Mouse (Mus musculus): ENCODE results near the gene 2610318N02Rik. TPM values are rescaled to one million over a fixed set of nuclear protein-coding genes. Genes with fewer than 3 reads are reported as not detected.
A peak's percentile ranks its signal among the peaks of the same experiment; 100 is the strongest.
"Not testable (repeated sequence)": the region's sequence is repeated elsewhere in the genome, so short reads cannot be mapped to it uniquely, and the experiment has no call there.

Gene 2610318N02Rik
- 153 and 184 TPM in 2 replicates for polyA plus RNA-seq (2016; fragmentation: Nextera tagmentation; extraction: Ambion mirVana)

DNA sequence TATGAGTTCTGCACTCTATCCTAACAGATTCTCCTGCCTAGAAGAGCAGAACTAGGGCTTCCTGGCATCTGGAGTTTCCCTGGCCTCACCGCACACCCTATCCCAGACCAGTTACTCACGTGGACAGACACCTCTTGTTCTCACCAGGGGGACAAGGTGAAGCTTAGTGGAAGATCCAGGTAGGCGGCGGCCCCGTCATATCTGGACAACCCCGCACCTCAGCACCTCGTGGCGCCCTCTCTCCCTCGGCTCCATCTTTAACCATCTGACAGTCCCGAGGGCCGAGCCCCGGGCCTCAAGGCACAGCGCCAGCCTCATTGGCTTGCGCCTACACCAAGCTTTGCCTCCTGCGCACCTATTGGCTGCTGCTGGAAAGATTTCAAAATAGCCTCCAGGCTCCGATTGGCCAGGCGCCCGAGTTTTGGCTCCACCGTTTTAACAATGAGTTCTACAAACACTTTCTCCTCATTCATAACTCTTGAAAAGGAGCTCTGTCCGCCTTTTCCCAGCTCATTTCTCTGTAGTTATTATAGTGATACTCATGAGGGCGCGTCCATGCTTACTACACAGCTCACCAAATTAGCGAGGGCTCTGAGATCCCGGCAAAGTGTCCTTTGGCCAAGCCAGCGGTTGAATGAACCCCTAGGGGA lies at the start of gene 2610318N02Rik:
TSS of gene 2610318N02Rik (minus strand) at position 297 of the 650 bp plus-strand sequence.
- WGBS, result under 1% methylated on average over 25 of the region's 25 CpGs
- peak within 1 kb of the TSS; percentile 93 for H3K27ac ChIP-seq (replicated peaks)

DNA sequence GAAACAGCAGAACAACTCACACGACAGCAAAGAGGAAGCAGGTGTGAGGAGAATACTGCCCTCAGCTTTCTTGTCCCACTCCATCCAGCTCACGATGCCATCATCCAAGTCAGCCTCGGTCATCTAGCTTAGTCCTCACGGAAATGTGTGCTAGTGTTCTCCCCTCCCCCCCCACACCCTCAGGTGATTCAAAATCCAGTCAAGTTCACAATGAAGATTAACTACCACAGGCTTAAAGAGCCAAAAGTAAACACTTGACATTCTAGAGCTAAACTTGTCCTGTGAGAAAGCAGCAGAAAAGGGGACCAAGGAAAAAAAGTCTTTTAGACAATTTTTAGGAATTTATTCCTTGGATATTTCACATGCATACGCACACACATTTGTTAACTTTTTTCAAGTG lies 43.1 kb upstream of the 2610318N02Rik start:
- Histone ChIP-seq H3K9me3 (replicated peaks) (no peaks in the 10 kb centered on the region), H3K4me3 (no peak overlapping the region), H3K27ac (replicated peaks) (no peak overlapping the region), H3K4me1 (no peaks in the 10 kb centered on the region), H3K27me3 (ENCODE audit: low read depth, poor library complexity, severe bottlenecking) (no peaks in the 10 kb centered on the region), H3K36me3 (peaks cover 93% of the 10 kb centered on the region)
- 87% methylated on average over 5 of the region's 5 CpGs for WGBS
- no peak for DNase-seq (ENCODE audit: low spot score)

More for the DNA sequence above, at the start of gene 2610318N02Rik:
- Histone ChIP-seq H3K36me3 (peaks cover 41% of the 10 kb centered on the region), H3K4me1 (peaks cover 43% of the 10 kb centered on the region), H3K4me3 (peak within 1 kb of the TSS; percentile 72), H3K27me3 (ENCODE audit: low read depth, poor library complexity, severe bottlenecking) (no peaks in the 10 kb centered on the region), H3K9me3 (replicated peaks) (no peaks in the 10 kb centered on the region)
- peak; percentile 90 for DNase-seq (ENCODE audit: low spot score)

DNA sequence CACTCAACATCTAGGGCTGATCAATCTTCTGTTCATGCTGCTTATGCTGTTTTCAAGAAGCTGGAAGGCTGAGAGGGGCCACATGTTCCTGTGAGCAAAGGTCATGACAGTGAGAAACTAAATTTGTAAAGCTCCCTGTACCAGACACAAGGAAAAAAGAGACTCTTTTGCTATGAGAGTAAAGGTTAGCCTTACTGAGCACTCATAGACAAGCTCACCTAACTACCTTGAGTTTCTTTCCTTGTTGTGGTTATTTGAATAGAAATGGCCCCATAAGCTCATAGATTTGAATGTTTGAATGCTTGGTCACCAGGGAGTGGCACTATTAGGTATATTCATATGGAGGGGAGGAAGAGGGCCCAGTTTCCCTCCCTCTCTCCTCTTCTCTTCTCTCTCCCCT lies 42.2 kb upstream of the 2610318N02Rik start:
- Histone ChIP-seq H3K27me3 (ENCODE audit: low read depth, poor library complexity, severe bottlenecking) (no peaks in the 10 kb centered on the region), H3K9me3 (replicated peaks) (no peaks in the 10 kb centered on the region), H3K27ac (replicated peaks) (no peak overlapping the region), H3K4me3 (no peak overlapping the region), H3K36me3 (peaks cover 92% of the 10 kb centered on the region), H3K4me1 (no peaks in the 10 kb centered on the region)
- no peak for DNase-seq (ENCODE audit: low spot score)

DNA sequence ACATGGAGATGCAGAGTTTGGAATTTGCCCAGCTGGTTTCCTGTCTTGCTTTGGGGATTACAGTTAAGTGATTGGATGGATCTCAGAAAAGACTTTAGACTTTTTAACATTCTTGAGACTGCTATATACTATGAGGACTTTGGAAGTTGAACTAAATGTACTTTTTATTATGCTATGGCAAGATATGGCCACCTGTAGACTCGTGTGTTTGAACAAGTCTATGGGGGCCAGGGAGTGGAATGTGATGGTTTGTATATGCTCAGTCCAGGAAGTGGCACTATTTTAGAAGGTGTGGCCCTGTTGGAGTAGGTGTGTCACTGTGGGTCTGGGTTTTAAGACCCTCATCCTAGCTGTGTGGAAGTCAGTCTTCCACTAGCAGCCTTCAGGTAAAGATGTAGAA lies 40.5 kb upstream of the 2610318N02Rik start:
- 89% methylated on average over 1 of the region's 1 CpGs for WGBS
- H3K27me3 ChIP-seq (ENCODE audit: low read depth, poor library complexity, severe bottlenecking); H3K4me1 ChIP-seq; H3K27ac ChIP-seq (replicated peaks); H3K9me3 ChIP-seq (replicated peaks); DNase-seq (ENCODE audit: low spot score); H3K4me3 ChIP-seq: not testable (repeated sequence)
- H3K36me3 ChIP-seq, result peaks cover 88% of the 10 kb centered on the region

DNA sequence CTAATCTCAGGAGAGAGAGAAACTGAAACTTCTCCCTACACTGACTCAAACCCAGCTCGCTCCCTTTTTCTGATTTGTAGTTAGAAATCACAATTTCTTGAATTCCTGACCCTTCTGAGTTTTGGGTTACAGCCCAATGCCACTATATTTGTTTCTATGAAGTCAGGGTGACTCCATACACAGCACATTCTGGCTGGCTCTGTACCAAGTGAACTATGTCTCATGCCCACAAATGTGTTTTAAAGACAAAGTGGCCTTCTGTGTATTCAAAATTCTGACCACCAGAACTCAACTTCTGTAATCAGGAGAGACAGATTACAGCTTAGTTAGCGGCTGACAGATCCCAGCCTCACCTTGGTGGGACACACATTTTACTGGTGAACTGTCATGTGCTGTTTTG lies 29.4 kb upstream of the 2610318N02Rik start:
- WGBS, result 97% methylated on average over 2 of the region's 2 CpGs
- H3K27ac ChIP-seq (replicated peaks), result no peak overlapping the region
- H3K9me3 ChIP-seq (replicated peaks), result no peaks in the 10 kb centered on the region
- no peaks in the 10 kb centered on the region for H3K27me3 ChIP-seq (ENCODE audit: low read depth, poor library complexity, severe bottlenecking)
- H3K4me1 ChIP-seq, result no peaks in the 10 kb centered on the region
- no peak for DNase-seq (ENCODE audit: low spot score)
- H3K4me3 ChIP-seq, result no peak overlapping the region
- H3K36me3 ChIP-seq, result peaks cover 81% of the 10 kb centered on the region

DNA sequence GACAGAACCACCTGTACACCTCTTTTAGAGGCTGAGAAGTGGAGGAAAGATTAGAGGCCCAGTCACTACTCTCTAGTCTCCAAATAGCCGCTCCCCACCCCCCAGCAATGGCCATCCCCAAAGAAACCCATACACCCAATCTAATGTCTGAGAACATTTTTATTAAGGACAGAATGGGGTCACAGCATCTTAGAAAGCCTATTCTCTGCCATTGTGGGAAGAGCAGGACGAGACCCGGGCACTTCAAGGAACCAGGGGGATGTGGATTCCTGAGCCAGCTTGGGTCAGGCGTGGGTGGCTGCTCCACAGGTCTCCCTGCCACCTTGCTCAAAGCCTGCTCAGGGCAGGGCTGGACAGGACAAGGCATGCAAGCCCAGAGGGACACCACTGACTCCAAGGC lies 26.9 kb upstream of the 2610318N02Rik start:
- 90% methylated on average over 4 of the region's 4 CpGs for WGBS
- Histone ChIP-seq H3K36me3 (peaks cover 56% of the 10 kb centered on the region), H3K4me1 (peaks cover 16% of the 10 kb centered on the region), H3K27me3 (ENCODE audit: low read depth, poor library complexity, severe bottlenecking) (peaks cover 22% of the 10 kb centered on the region), H3K27ac (replicated peaks) (no peak overlapping the region), H3K4me3 (no peak overlapping the region), H3K9me3 (replicated peaks) (no peaks in the 10 kb centered on the region)
- DNase-seq (ENCODE audit: low spot score), result no peak

DNA sequence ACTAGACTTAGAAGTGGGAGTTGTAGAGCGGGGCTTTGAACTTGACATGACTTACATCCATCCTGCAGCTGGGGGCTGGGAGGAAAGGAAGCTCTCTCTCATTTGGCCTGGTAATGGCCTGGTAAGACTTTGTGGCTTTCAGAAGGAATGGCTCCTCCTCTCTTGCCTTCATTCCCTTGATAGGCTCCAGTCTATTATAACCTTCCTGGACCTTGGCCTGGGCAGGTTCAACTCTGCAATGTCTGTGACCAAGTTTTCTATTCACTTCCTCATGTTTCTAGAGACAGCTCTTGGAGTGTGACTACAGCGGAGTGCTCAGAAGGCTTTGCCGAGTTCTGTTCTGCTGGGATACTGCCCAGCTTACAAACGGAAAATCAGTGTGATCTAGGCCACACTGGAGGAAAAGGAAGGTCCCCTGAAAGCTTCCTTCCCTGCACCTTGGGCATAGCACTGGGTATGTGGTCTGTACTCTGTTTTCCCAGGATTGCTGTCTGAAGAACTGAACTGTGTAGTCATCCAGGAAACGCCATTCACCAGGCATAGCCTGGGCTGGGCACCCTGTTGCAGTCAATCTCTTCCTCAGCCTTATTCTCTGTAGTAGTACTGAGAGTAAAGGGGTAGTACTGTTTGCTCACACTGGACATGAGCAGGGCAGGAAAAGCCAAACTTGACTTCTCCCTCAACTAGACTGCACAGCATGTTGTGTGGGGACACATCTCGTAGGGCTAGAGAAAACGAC lies 25.7 kb upstream of the 2610318N02Rik start:
- Histone ChIP-seq H3K4me3 (no peak overlapping the region), H3K27me3 (ENCODE audit: low read depth, poor library complexity, severe bottlenecking) (peaks cover 24% of the 10 kb centered on the region), H3K9me3 (replicated peaks) (no peaks in the 10 kb centered on the region), H3K4me1 (peaks cover 19% of the 10 kb centered on the region), H3K36me3 (peaks cover 44% of the 10 kb centered on the region), H3K27ac (replicated peaks) (no peak overlapping the region)
- no peak for DNase-seq (ENCODE audit: low spot score)
- 89% methylated on average over 7 of the region's 7 CpGs for WGBS

DNA sequence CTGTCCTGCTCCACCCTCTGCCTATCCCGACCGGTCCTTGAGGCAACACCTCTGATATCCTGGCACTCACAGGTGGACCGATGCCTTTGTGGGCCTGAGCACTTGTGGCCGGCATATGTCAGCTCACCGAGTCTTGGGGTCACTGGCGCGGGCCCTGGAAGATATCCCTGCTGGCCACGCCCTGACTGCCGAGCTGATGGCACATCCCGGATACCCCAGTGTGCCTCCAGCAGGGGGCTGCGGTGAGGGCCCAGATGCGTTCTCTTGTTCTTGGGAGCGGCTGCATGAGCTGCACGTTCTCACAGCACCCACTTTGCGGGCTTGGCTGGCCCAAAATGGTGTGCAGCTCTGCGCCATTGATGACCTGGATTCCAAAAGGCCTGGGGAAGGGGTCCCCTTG lies 23.1 kb upstream of the 2610318N02Rik start:
- H3K27ac ChIP-seq (replicated peaks), result no peak overlapping the region
- WGBS, result 5% methylated on average over 16 of the region's 16 CpGs
- H3K36me3 ChIP-seq, result peaks cover 21% of the 10 kb centered on the region
- DNase-seq (ENCODE audit: low spot score), result peak; percentile 58
- H3K27me3 ChIP-seq (ENCODE audit: low read depth, poor library complexity, severe bottlenecking), result peaks cover 24% of the 10 kb centered on the region
- no peaks in the 10 kb centered on the region for H3K9me3 ChIP-seq (replicated peaks)
- peak overlapping the region; percentile 69 for H3K4me3 ChIP-seq
- H3K4me1 ChIP-seq, result peaks cover 27% of the 10 kb centered on the region

DNA sequence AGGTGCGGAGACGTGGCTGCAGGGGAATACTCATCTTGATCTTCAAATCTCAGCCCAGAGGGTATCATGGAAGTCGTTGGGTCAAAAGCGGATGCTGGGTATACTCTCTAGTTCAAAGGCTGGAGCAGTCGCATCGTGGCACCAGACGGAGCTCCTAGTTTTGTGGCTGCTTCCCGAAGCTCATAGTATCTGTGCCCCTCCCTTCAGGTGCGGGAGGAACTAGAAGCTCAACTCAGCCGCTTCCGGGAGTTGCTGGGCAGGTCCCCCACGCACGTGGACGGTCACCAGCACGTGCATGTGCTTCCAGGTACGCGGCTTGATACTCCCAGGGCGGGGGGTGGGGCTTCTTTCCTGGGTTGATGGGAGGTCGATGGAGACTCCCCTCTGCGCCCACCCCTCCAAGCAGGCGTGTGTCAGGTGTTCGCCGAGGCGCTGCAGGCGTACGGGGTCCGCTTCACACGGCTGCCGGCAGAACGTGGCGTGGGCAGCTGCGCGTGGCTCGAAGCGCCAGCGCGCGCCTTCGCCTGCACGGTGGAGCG lies 22.5 kb upstream of the 2610318N02Rik start:
- peak overlapping the region; percentile 69 for H3K4me3 ChIP-seq
- H3K4me1 ChIP-seq, result peaks cover 27% of the 10 kb centered on the region
- H3K9me3 ChIP-seq (replicated peaks), result no peaks in the 10 kb centered on the region
- H3K27ac ChIP-seq (replicated peaks), result peak overlapping the region; percentile 72; the same call in 1 of the 2 replicates
- H3K27me3 ChIP-seq (ENCODE audit: low read depth, poor library complexity, severe bottlenecking), result peaks cover 24% of the 10 kb centered on the region
- peaks cover 14% of the 10 kb centered on the region for H3K36me3 ChIP-seq
- DNase-seq (ENCODE audit: low spot score), result peak; percentile 33
- under 1% methylated on average over 41 of the region's 41 CpGs for WGBS

DNA sequence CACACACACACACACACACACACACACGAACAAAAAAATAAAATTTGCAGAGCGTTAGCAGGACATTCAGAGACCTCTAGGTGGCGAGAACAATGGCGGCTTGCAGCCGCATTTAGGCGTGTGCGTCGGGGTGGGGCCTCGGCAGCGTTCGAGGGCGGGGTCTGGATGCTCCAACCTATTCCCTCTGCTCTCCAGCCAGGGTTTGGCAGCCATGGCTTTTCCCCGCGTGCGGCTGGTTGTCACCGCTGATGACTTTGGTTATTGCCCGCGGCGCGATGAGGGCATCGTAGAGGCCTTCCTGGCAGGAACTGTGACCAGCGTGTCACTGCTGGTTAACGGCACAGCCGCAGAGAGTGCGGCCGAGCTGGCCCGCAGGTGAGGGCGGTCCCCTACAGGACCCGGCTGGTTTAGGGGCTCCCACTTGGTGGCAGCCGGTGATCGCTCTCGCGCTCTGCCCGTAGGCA lies 21.8 kb upstream of the 2610318N02Rik start, which contains the start of gene Ccdc116:
TSS of gene Ccdc116 (minus strand) at position 458 of the 464 bp plus-strand sequence.
- Histone ChIP-seq H3K27ac (replicated peaks) (peak within 1 kb of the TSS; percentile 72), H3K27me3 (ENCODE audit: low read depth, poor library complexity, severe bottlenecking) (peaks cover 24% of the 10 kb centered on the region), H3K4me3 (peak within 1 kb of the TSS; percentile 69), H3K9me3 (replicated peaks) (no peaks in the 10 kb centered on the region), H3K4me1 (peaks cover 27% of the 10 kb centered on the region), H3K36me3 (peaks cover 8% of the 10 kb centered on the region)
- under 1% methylated on average over 34 of the region's 34 CpGs for WGBS
- DNase-seq (ENCODE audit: low spot score), result peak; percentile 86

DNA sequence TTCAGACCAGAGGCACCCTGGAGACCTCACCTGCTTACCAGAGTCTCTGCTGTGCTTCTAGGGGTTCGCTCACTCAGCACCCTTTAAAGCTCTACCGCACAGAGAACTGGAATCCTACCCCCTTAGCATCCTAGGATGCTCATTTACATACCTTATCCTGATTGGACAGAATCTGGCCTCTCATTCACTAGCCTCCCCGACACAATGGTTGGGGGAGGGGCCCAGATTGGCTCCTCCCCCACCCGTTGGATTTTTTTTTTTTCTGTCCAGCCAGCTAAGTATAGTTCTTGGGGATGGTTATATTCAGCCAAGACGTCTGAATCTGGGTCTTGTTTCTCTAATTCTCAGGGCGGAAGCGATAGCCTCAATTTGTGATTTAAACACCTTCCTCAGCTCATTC lies 19.4 kb upstream of the 2610318N02Rik start, which contains the start of gene Ydjc:
TSS of gene Ydjc (plus strand) at position 283 of the 400 bp plus-strand sequence.
- no peak within 1 kb of the TSS for H3K27ac ChIP-seq (replicated peaks)
- peaks cover 27% of the 10 kb centered on the region for H3K4me1 ChIP-seq
- WGBS, result 10% methylated on average over 7 of the region's 7 CpGs
- no peaks in the 10 kb centered on the region for H3K36me3 ChIP-seq
- peak; percentile 27 for DNase-seq (ENCODE audit: low spot score)
- H3K27me3 ChIP-seq (ENCODE audit: low read depth, poor library complexity, severe bottlenecking), result peaks cover 24% of the 10 kb centered on the region
- no peaks in the 10 kb centered on the region for H3K9me3 ChIP-seq (replicated peaks)
- no peak within 1 kb of the TSS for H3K4me3 ChIP-seq

DNA sequence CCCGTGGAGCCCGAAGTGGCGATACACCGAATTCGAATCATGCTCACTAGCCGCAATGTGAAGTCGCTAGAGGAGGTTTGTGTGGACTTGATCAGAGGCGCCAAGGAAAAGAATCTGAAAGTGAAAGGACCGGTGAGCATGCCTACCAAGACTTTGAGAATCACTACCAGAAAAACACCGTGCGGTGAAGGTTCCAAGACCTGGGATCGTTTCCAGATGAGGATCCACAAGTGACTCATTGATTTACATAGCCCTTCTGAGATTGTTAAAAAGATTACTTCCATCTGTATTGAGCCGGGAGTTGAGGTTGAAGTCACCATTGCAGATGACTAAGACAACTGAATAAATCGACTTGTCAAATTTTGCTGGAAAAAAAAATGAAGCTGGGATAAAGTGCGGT lies 12.4 kb upstream of the 2610318N02Rik start:
- peaks cover 9% of the 10 kb centered on the region for H3K4me1 ChIP-seq
- no peak overlapping the region for H3K27ac ChIP-seq (replicated peaks)
- 90% methylated on average over 15 of the region's 15 CpGs for WGBS
- no peak for DNase-seq (ENCODE audit: low spot score)
- H3K36me3 ChIP-seq, result no peaks in the 10 kb centered on the region
- H3K27me3 ChIP-seq (ENCODE audit: low read depth, poor library complexity, severe bottlenecking), result no peaks in the 10 kb centered on the region
- H3K4me3 ChIP-seq, result no peak overlapping the region
- no peaks in the 10 kb centered on the region for H3K9me3 ChIP-seq (replicated peaks)

DNA sequence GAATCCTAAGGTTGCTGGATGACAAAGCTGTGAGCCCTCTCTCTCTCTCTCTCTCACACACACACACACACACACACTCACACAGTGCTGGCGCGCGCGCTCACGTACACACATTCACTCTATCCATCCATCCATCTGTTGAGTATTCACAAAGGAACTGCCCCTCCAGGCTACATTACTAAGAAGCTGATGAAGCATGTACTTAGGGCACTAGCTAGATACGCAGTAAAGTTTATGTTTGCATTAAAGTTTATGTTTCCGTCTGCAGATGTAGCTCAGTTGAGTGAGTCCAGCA lies 7.9 kb upstream of the 2610318N02Rik start:
- Histone ChIP-seq H3K36me3 (peaks cover 13% of the 10 kb centered on the region; the same call in 1 of the 2 replicates), H3K4me1 (peaks cover 26% of the 10 kb centered on the region), H3K4me3 (peak overlapping the region; percentile 83), H3K27me3 (ENCODE audit: low read depth, poor library complexity, severe bottlenecking) (no peaks in the 10 kb centered on the region), H3K9me3 (replicated peaks) (no peaks in the 10 kb centered on the region), H3K27ac (replicated peaks) (peak overlapping the region; percentile 92)
- DNase-seq (ENCODE audit: low spot score), result peak; percentile 36
- 41% methylated on average over 7 of the region's 7 CpGs for WGBS

Measured in midbrain, embryonic 10.5 days (tissue).